Mouse (Mus musculus) embryonic facial prominence, embryonic 11.5 days (tissue): Measurements from ENCODE around the gene Stra8. TPM values are rescaled to one million over a fixed set of nuclear protein-coding genes. Genes with fewer than 3 reads are reported as not detected.
A peak's percentile ranks its signal among the peaks of the same experiment; 100 is the strongest.

Experiments
- ATAC-seq: fragments of 200-750 bp; cut with Nextera tagmentation; replicated peaks from 2 replicates; pipeline ENCODE4 v1.8.0; 2017; ENCODE audit warnings: low read depth; ENCODE audit not compliant: insufficient number of reproducible peaks, low FRiP score, low TSS enrichment
- DNase-seq: peaks from one replicate; pipeline ENCODE4 v3.0.0-alpha.2; 2015; ENCODE audit warnings: low spot score
- H3K27ac ChIP-seq: fragments of 300-500 bp; sonication (generic); replicated peaks from 2 replicates; pipeline ENCODE4 v1.5.1; 2014; ENCODE audit warnings: mild to moderate bottlenecking, low read depth, low read length, control low read depth
- H3K27me3 ChIP-seq: fragments of 300-500 bp; sonication (generic); 2 replicates; pipeline ENCODE4 v1.6.1; 2014; ENCODE audit warnings: mild to moderate bottlenecking, low read length, moderate library complexity, mixed read lengths; ENCODE audit not compliant: control insufficient read depth, insufficient read depth
- H3K36me3 ChIP-seq: fragments of 300-500 bp; sonication (generic); replicated peaks from 2 replicates; pipeline ENCODE4 v1.6.1; 2014; ENCODE audit warnings: low read depth, mild to moderate bottlenecking, low read length, moderate library complexity, mixed read lengths; ENCODE audit not compliant: control insufficient read depth, insufficient read depth
- H3K4me1 ChIP-seq: fragments of 300-500 bp; sonication (generic); 2 replicates; pipeline ENCODE4 v1.6.1; 2014; ENCODE audit warnings: low read length, mixed read lengths; ENCODE audit not compliant: control insufficient read depth, insufficient read depth
- H3K4me2 ChIP-seq: fragments of 300-500 bp; sonication (generic); 2 replicates; pipeline ENCODE4 v1.6.1; 2014; ENCODE audit warnings: low read depth, mild to moderate bottlenecking, control low read depth, low read length, moderate library complexity
- H3K4me3 ChIP-seq: fragments of 300-500 bp; sonication (generic); 2 replicates; pipeline ENCODE4 v1.5.1; 2014; ENCODE audit warnings: low read depth, low read length, control low read depth
- H3K9ac ChIP-seq: fragments of 300-500 bp; sonication (generic); replicated peaks from 2 replicates; pipeline ENCODE4 v1.6.1; 2014; ENCODE audit warnings: mild to moderate bottlenecking, control low read depth, low read length
- H3K9me3 ChIP-seq: fragments of 300-500 bp; sonication (generic); replicated peaks from 2 replicates; pipeline ENCODE4 v1.6.1; 2016; ENCODE audit warnings: mild to moderate bottlenecking, low read length, inconsistent platforms, mixed read lengths; ENCODE audit not compliant: control insufficient read depth
- WGBS: fragments of 180-500 bp; shearing (Covaris S2); extraction: QIAGEN DNeasy Blood & Tissue Kit; methylation state at CpG from one replicate; pipeline ENCODE4 v1.1.7; 2014; 5-methylcytosine and 5-hydroxymethylcytosine counted together
- polyA plus RNA-seq: library from polyadenylated mRNA; unstranded; fragments of >200 nt; fragmentation: Nextera tagmentation; extraction: Ambion mirVana; gene quantifications from 2 replicates; pipeline ENCODE4 v1.2.1, GENCODE M21; 2014

Stra8 gene
- polyA plus RNA-seq, 1 experiment from 2014 or later, result not detected

DNA sequence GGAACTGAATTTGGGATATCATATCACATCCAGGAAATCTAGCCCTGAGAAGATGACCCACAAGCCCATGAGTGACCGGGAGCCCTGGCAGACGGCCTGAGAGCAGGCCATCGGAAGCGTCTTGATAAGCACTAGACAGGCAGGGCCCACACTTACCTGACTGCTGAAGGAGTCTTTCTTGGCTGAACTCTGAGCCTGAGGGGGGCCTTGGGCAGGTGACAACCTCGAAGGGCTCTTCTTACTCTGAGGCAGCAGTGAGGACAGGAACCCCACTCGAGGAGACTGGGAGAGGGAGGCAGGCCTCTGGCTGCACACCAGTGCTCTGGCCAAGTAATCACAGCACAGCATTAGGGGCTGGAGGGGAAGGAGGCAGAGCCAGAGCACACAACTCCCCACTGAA lies 15.6 kb upstream of the Stra8 start:
- no peaks in the 10 kb centered on the region for H3K9me3 ChIP-seq
- 85% methylated on average over 6 of the region's 6 CpGs for WGBS

DNA sequence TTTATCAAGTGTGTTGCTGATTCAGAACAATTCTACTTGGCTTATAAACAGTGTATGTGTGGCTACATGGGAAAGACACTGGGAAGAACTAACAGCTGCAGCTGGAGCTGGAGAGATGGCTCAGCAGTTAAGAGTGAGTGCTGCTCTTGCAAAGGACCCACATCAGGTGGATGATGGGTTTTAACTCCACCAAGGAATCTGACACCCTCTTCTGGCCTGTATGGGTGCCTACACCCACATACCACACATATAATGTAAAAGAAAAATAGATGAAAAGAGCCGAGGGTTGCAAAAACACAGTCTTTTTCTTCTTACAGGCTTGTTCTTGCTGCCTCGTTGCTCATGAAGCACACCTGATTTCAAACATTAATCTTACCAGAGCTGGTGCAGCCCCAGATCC lies 13.8 kb upstream of the Stra8 start:
- H3K27me3 ChIP-seq, result no peaks in the 10 kb centered on the region
- H3K9ac ChIP-seq, result no peak overlapping the region
- DNase-seq, result no peak
- H3K4me1 ChIP-seq, result no peaks in the 10 kb centered on the region; the same call in 1 of the 2 replicates
- no peak overlapping the region for H3K4me2 ChIP-seq
- no peaks in the 10 kb centered on the region for H3K9me3 ChIP-seq
- no peak overlapping the region for H3K4me3 ChIP-seq
- whole genome bisulfite sequencing, result 71% methylated on average over 2 of the region's 2 CpGs
- H3K36me3 ChIP-seq, result 0 out of 2 replicates have a peak, but pooled peaks cover 2% of the 10 kb centered on the region
- ATAC-seq, result no peak
- H3K27ac ChIP-seq, result no peak overlapping the region

More for the DNA sequence above, 15.6 kb upstream of the Stra8 start:
- no peak overlapping the region for H3K9ac ChIP-seq
- no peaks in the 10 kb centered on the region; the same call in 1 of the 2 replicates for H3K4me1 ChIP-seq
- DNase-seq, result no peak
- ATAC-seq, result no peak
- no peaks in the 10 kb centered on the region for H3K27me3 ChIP-seq
- no peak overlapping the region for H3K4me3 ChIP-seq
- 0 out of 2 replicates have a peak, but pooled peaks cover 2% of the 10 kb centered on the region for H3K36me3 ChIP-seq
- H3K27ac ChIP-seq, result no peak overlapping the region
- H3K4me2 ChIP-seq, result no peak overlapping the region

DNA sequence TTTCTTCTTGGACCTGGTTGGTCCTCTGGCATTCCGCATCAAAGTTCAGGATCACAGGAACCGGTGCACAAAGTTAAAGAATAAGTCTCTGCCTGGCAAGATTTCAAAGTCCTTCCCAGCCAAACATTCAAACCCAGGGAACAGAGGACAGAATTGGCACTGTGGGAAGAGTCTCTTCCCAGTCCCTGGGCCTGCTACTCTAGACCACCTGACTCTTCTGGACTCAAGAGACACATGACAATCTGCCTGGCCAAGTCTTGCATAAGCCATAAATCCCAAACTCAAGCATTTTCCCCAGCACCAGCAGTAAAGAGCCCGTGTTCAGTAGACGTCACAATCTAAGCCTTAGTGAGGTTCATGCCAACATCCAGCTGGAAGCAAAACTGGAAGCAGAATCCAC lies 13.3 kb upstream of the Stra8 start:
- H3K4me1 ChIP-seq, result no peaks in the 10 kb centered on the region; the same call in 1 of the 2 replicates
- 85% methylated on average over 4 of the region's 4 CpGs for WGBS
- no peaks in the 10 kb centered on the region for H3K9me3 ChIP-seq
- ATAC-seq (no peak), DNase-seq (no peak)
- H3K4me2 ChIP-seq, result no peak overlapping the region
- no peak overlapping the region for H3K27ac ChIP-seq
- no peaks in the 10 kb centered on the region for H3K27me3 ChIP-seq
- 0 out of 2 replicates have a peak, but pooled peaks cover 2% of the 10 kb centered on the region for H3K36me3 ChIP-seq
- H3K9ac ChIP-seq, result no peak overlapping the region
- H3K4me3 ChIP-seq, result no peak overlapping the region

DNA sequence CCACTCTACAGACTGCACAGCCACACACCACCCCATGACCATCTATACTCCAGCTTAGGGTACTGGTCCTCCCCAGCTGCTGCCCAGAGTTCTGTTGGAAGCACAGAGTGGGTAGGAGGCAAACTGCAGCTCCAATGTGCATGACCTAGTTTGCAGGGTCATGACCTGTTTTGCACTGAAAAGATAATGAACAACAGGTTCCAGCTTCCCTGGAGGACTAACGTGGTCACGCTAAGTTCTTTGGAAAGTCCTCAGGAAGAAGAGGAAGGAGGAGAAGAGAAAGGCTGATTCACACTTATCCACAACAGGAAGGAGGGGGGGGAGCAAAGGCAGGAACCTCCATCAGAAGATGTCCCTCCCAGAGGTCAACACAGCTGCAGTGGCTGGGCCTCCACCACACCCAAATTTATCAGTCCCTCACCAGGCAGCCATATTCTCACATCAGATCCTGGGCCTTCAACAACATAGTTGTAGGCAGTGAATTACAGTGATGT lies 12.8 kb upstream of the Stra8 start:
- no peak overlapping the region for H3K9ac ChIP-seq
- no peak overlapping the region for H3K4me3 ChIP-seq
- H3K27me3 ChIP-seq, result no peaks in the 10 kb centered on the region
- WGBS, result 45% methylated on average over 2 of the region's 2 CpGs
- H3K27ac ChIP-seq, result no peak overlapping the region
- H3K4me1 ChIP-seq, result no peaks in the 10 kb centered on the region; the same call in 1 of the 2 replicates
- DNase-seq, result no peak
- H3K36me3 ChIP-seq, result 0 out of 2 replicates have a peak, but pooled peaks cover 2% of the 10 kb centered on the region
- no peak for ATAC-seq
- H3K9me3 ChIP-seq, result no peaks in the 10 kb centered on the region
- no peak overlapping the region for H3K4me2 ChIP-seq

DNA sequence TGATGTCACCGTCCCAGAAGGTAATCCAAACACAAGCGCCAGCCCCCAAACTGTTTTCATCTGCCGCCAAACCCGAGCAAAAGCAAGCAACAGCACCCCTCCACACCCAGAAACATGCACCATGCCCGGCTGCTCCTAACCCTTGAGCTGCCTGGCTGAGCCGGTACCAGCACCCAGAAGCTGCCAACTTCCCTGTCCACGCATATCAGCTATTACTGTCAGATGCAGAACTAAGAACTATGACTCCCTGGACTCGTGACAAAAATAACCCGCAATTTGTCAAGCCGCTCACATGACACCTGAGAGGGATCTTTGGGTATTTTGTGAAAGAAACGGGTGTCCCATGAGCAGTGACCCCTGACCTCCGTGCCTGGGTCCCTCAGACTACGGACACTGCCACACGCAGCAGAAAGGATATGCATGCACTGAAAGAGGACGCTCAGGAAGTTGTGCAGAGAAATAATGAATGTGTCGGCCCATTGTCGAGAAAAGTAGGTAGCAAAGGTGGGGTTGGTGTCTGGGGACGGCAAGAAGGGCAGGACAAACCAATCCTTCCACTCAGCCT lies 12.2 kb upstream of the Stra8 start:
- Histone ChIP-seq H3K9ac (no peak overlapping the region), H3K4me1 (no peaks in the 10 kb centered on the region; the same call in 1 of the 2 replicates), H3K27me3 (no peaks in the 10 kb centered on the region), H3K27ac (no peak overlapping the region), H3K36me3 (0 out of 2 replicates have a peak, but pooled peaks cover 2% of the 10 kb centered on the region), H3K4me3 (no peak overlapping the region), H3K9me3 (no peaks in the 10 kb centered on the region), H3K4me2 (no peak overlapping the region)
- ATAC-seq (no peak), DNase-seq (no peak)
- 78% methylated on average over 18 of the region's 18 CpGs for WGBS

DNA sequence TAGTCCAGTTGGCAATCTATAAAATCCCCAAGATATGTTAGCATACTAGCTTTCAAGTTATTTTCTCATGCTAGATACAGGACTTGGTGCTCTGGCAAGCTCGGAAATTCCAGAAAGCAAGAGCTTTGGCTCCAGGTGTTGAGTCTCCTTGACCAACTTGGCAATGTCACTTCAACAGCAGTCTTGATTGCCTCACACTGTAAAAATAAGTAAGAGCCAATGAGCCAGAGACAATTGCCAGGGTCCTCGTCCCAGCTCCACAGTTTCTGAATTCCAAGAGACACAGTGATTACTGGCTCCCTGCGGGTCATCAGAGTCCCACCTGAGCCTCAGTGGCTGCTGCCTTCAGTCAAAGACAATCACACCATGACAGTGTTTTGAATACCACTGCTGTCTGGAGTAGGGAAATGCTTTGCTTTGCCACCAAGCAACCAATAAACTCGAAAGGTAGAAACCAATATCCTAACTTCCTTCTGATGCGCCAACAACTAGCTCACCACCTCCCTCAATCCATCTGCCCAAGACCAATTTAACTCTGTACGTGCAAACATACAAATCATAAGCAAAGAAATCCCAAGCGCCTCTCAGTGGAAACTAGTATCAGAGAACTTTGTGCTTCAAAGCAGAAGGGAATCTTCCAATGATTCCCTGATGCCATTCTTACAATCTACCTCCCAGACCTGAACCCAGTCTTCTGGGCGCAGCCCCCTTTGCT lies 10.2 kb upstream of the Stra8 start:
- Histone ChIP-seq H3K4me2 (peak overlapping the region; percentile 63), H3K9ac (peak overlapping the region; percentile 66), H3K4me1 (no peaks in the 10 kb centered on the region; the same call in 1 of the 2 replicates), H3K4me3 (peak overlapping the region; percentile 76), H3K27me3 (no peaks in the 10 kb centered on the region), H3K27ac (no peak overlapping the region), H3K36me3 (0 out of 2 replicates have a peak, but pooled peaks cover 2% of the 10 kb centered on the region), H3K9me3 (no peaks in the 10 kb centered on the region)
- ATAC-seq (no peak), DNase-seq (no peak)
- WGBS, result 44% methylated on average over 8 of the region's 8 CpGs

DNA sequence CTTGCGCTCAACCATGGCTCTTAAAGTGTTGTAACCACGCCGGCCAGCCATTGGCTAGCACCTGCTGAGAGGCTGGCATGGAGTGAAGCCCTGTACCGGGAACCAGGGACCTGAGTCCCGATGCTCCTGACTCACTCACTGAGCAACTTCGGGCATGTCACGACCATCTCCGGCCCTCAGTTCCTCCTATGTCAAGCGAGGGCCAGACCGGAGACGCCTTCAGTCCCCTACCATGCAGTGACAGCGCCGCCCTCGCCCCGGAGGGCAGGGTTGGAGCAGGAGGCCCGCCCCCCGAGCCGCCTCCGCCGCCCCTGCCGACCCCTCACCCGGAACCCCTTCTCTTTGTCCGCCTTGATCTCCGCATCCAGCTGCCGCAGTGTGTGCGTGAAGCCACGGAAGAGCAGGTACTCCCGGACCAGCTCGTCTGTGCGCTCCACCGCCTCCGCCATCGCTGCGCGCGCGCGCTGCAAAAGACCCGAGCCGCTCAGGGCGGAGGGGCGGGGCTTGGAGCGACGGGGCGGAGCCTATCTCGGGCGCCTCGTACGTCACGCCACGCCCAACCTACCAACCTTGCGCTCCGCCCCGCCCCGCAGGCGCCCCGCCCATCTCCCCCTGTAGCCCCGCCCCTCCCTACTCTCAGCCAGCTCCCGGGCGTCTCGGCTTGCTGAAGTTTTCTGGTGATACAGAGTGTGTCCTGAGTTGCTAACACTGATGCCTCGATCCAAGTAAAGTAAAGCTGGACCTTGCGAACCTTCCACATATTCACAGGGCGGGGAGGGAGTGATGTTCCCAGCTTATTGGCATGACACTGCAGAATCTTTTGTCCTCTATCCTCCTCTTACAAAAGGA lies 9.4 kb upstream of the Stra8 start, which contains the start of gene Wdr91:
Gene Wdr91 (minus strand): TSS at position 506 of the 849 bp plus-strand sequence.
- WGBS, result under 1% methylated on average over 64 of the region's 64 CpGs
- 0 out of 2 replicates have a peak within 1 kb of the TSS, but pooled peaks have one; percentile 49 for H3K27ac ChIP-seq
- peak within 1 kb of the TSS; percentile 76 for H3K4me3 ChIP-seq
- no peaks in the 10 kb centered on the region for H3K27me3 ChIP-seq
- H3K36me3 ChIP-seq, result 0 out of 2 replicates have a peak, but pooled peaks cover 2% of the 10 kb centered on the region
- peak within 1 kb of the TSS; percentile 66 for H3K9ac ChIP-seq
- peak within 1 kb of the TSS; percentile 63 for H3K4me2 ChIP-seq
- peak; percentile 91 for ATAC-seq
- H3K9me3 ChIP-seq, result no peaks in the 10 kb centered on the region
- H3K4me1 ChIP-seq, result no peaks in the 10 kb centered on the region; the same call in 1 of the 2 replicates
- DNase-seq, result peak; percentile 95
